Mouse (Mus musculus): ENCODE measurements around the gene Trnp1.

- no peak for TF ChIP-seq POLR2A (IDR thresholded peaks at IDR 0.05; ENCODE audit: insufficient read length, low read depth)
- no peak for TF ChIP-seq POLR2AphosphoS2 (IDR thresholded peaks at IDR 0.05; ENCODE audit: insufficient read length, low read depth)
- no peak for TF ChIP-seq TCF3 (IDR thresholded peaks at IDR 0.05; ENCODE audit: insufficient read length, low read depth)
- no peak for TF ChIP-seq USF1 (IDR thresholded peaks at IDR 0.05; ENCODE audit: low read depth)
- TF ChIP-seq MYOG (IDR thresholded peaks at IDR 0.05; ENCODE audit: control insufficient read depth in 1 of 3, insufficient read depth in 1 of 3, insufficient read length in 2 of 3, low read depth in 2 of 3): no peak
Measured at GRCm38 (mm10) chr4:133536652-133537051, 38.3 kb upstream of the Trnp1 start.
